Mouse (Mus musculus): ENCODE data around the gene Ubald1.

GRCm38 (mm10) chr16:4901167-4901566 lies 21.1 kb upstream of the Ubald1 start:
- TF ChIP-seq POLR2A (IDR thresholded peaks at IDR 0.05; ENCODE audit: low read depth, low read length) (no peak), CTCF (IDR thresholded peaks at IDR 0.05; ENCODE audit: borderline replicate concordance, insufficient read depth, low read length) (no peak)
